Mouse (Mus musculus) embryonic facial prominence, embryonic 10.5 days (tissue): ENCODE measurements around the gene Cxcr6. TPM values are rescaled to one million over a fixed set of nuclear protein-coding genes. Genes with fewer than 3 reads are reported as not detected.
"Not testable (repeated sequence)": the region's sequence is repeated elsewhere in the genome, so short reads cannot be mapped to it uniquely, and the experiment has no call there.

Source experiments
- DNase-seq: peaks from one replicate; pipeline ENCODE4 v3.0.0-alpha.2; 2017; ENCODE audit warnings: low spot score
- H3K27ac ChIP-seq: fragments of 300-500 bp; sonication (generic); replicated peaks from 2 replicates; pipeline ENCODE4 v1.5.1; 2016; ENCODE audit warnings: mild to moderate bottlenecking
- H3K27me3 ChIP-seq: fragments of 300-500 bp; sonication (generic); replicated peaks from 2 replicates; pipeline ENCODE4 v1.6.1; 2016; ENCODE audit warnings: low read depth, mild to moderate bottlenecking; ENCODE audit not compliant: poor library complexity, severe bottlenecking
- H3K36me3 ChIP-seq: fragments of 300-500 bp; sonication (generic); replicated peaks from 2 replicates; pipeline ENCODE4 v1.6.1; 2016; ENCODE audit warnings: mild to moderate bottlenecking, moderate library complexity
- H3K4me1 ChIP-seq: fragments of 300-500 bp; sonication (generic); 2 replicates; pipeline ENCODE4 v1.6.1; 2016
- H3K4me3 ChIP-seq: fragments of 300-500 bp; sonication (generic); 2 replicates; pipeline ENCODE4 v1.5.1; 2016; ENCODE audit warnings: mild to moderate bottlenecking, moderate library complexity
- H3K9me3 ChIP-seq: fragments of 300-500 bp; sonication (generic); 2 replicates; pipeline ENCODE4 v1.6.1; 2016; ENCODE audit warnings: mild to moderate bottlenecking
- WGBS: fragments of 180-500 bp; shearing (Covaris S2); methylation state at CpG from one replicate; pipeline ENCODE4 v1.1.7; 2016; 5-methylcytosine and 5-hydroxymethylcytosine counted together
- polyA plus RNA-seq: library from polyadenylated mRNA; unstranded; fragments of >200 nt; fragmentation: Nextera tagmentation; extraction: Ambion mirVana; gene quantifications from 2 replicates; pipeline ENCODE4 v1.2.1, GENCODE M21; 2016

Cxcr6 gene
- polyA plus RNA-seq, result 0.15 and 0.17 TPM in 2 replicates

GRCm38 (mm10) chr9:123806267-123806666 lies at the start of gene Cxcr6:
Gene Cxcr6 (plus strand): TSS chr9:123806475.
- no peaks in the 10 kb centered on the region for H3K27me3 ChIP-seq
- no peaks in the 10 kb centered on the region for H3K4me1 ChIP-seq
- WGBS, result 89% methylated on average over 5 of the region's 5 CpGs
- no peaks in the 10 kb centered on the region for H3K9me3 ChIP-seq
- H3K36me3 ChIP-seq, result peaks cover 26% of the 10 kb centered on the region
- no peak for DNase-seq
- no peak within 1 kb of the TSS for H3K27ac ChIP-seq
- H3K4me3 ChIP-seq, result no peak within 1 kb of the TSS

GRCm38 (mm10) chr9:123756752-123757151 lies 49.5 kb upstream of the Cxcr6 start:
- no peaks in the 10 kb centered on the region for H3K9me3 ChIP-seq
- no peak overlapping the region for H3K27ac ChIP-seq
- no peak overlapping the region for H3K4me3 ChIP-seq
- 83% methylated on average over 3 of the region's 3 CpGs for WGBS
- no peaks in the 10 kb centered on the region for H3K4me1 ChIP-seq
- no peaks in the 10 kb centered on the region for H3K27me3 ChIP-seq
- H3K36me3 ChIP-seq, result no peaks in the 10 kb centered on the region
- no peak for DNase-seq

GRCm38 (mm10) chr9:123757326-123757725 lies 48.9 kb upstream of the Cxcr6 start:
- no peaks in the 10 kb centered on the region for H3K9me3 ChIP-seq
- no peak overlapping the region for H3K27ac ChIP-seq
- no peak for DNase-seq
- no peak overlapping the region for H3K4me3 ChIP-seq
- no peaks in the 10 kb centered on the region for H3K4me1 ChIP-seq
- 69% methylated on average over 2 of the region's 2 CpGs for WGBS
- no peaks in the 10 kb centered on the region for H3K36me3 ChIP-seq
- H3K27me3 ChIP-seq, result no peaks in the 10 kb centered on the region

- WGBS, result 93% methylated on average over 1 of the region's 1 CpGs
- DNase-seq, result no peak
- H3K27ac ChIP-seq, result no peak overlapping the region
- no peaks in the 10 kb centered on the region for H3K36me3 ChIP-seq
- no peaks in the 10 kb centered on the region for H3K9me3 ChIP-seq
- H3K27me3 ChIP-seq, result no peaks in the 10 kb centered on the region
- no peaks in the 10 kb centered on the region for H3K4me1 ChIP-seq
- H3K4me3 ChIP-seq, result no peak overlapping the region
These were observed 48.1 kb upstream of the Cxcr6 start for GRCm38 (mm10) chr9:123758156-123758555.

- H3K9me3 ChIP-seq, result no peaks in the 10 kb centered on the region
- H3K4me1 ChIP-seq, result no peaks in the 10 kb centered on the region
- H3K36me3 ChIP-seq, result no peaks in the 10 kb centered on the region
- WGBS, result 84% methylated on average over 4 of the region's 4 CpGs
- no peak overlapping the region for H3K27ac ChIP-seq
- no peak for DNase-seq
- H3K27me3 ChIP-seq, result no peaks in the 10 kb centered on the region
- H3K4me3 ChIP-seq, result no peak overlapping the region
These were observed 47.6 kb upstream of the Cxcr6 start for GRCm38 (mm10) chr9:123758645-123759044.

GRCm38 (mm10) chr9:123760806-123761205 lies 45.5 kb upstream of the Cxcr6 start:
- H3K27ac ChIP-seq, result no peak overlapping the region
- no peak overlapping the region for H3K4me3 ChIP-seq
- 83% methylated on average over 3 of the region's 3 CpGs for WGBS
- no peak for DNase-seq
- no peaks in the 10 kb centered on the region for H3K36me3 ChIP-seq
- H3K4me1 ChIP-seq, result no peaks in the 10 kb centered on the region
- no peaks in the 10 kb centered on the region for H3K9me3 ChIP-seq
- H3K27me3 ChIP-seq, result no peaks in the 10 kb centered on the region

- H3K27me3 ChIP-seq, result no peaks in the 10 kb centered on the region
- WGBS, result 85% methylated on average over 4 of the region's 4 CpGs
- H3K36me3 ChIP-seq, result no peaks in the 10 kb centered on the region
- no peak overlapping the region for H3K27ac ChIP-seq
- H3K4me1 ChIP-seq, result no peaks in the 10 kb centered on the region
- H3K4me3 ChIP-seq, result no peak overlapping the region
- no peaks in the 10 kb centered on the region for H3K9me3 ChIP-seq
- DNase-seq, result no peak
These were observed 43.4 kb upstream of the Cxcr6 start for GRCm38 (mm10) chr9:123762886-123763285.

GRCm38 (mm10) chr9:123763771-123764170 lies 42.5 kb upstream of the Cxcr6 start:
- DNase-seq, result no peak
- Histone ChIP-seq H3K27me3 (no peaks in the 10 kb centered on the region), H3K4me3 (no peak overlapping the region), H3K27ac (no peak overlapping the region), H3K36me3 (no peaks in the 10 kb centered on the region), H3K9me3 (no peaks in the 10 kb centered on the region), H3K4me1 (no peaks in the 10 kb centered on the region)
- 80% methylated on average over 3 of the region's 3 CpGs for WGBS

GRCm38 (mm10) chr9:123766996-123767395 lies 39.3 kb upstream of the Cxcr6 start:
- Histone ChIP-seq H3K9me3 (no peaks in the 10 kb centered on the region), H3K36me3 (no peaks in the 10 kb centered on the region), H3K4me1 (no peaks in the 10 kb centered on the region), H3K4me3 (no peak overlapping the region), H3K27ac (no peak overlapping the region), H3K27me3 (no peaks in the 10 kb centered on the region)
- DNase-seq, result no peak
- WGBS, result 85% methylated on average over 3 of the region's 3 CpGs

- H3K36me3 ChIP-seq, result no peaks in the 10 kb centered on the region
- no peak overlapping the region for H3K4me3 ChIP-seq
- no peaks in the 10 kb centered on the region for H3K27me3 ChIP-seq
- no peak overlapping the region for H3K27ac ChIP-seq
- 81% methylated on average over 1 of the region's 1 CpGs for WGBS
- no peak for DNase-seq
- H3K4me1 ChIP-seq, result no peaks in the 10 kb centered on the region
- no peaks in the 10 kb centered on the region for H3K9me3 ChIP-seq
These were observed 37.8 kb upstream of the Cxcr6 start for GRCm38 (mm10) chr9:123768443-123768842.

GRCm38 (mm10) chr9:123769532-123769931 lies 36.7 kb upstream of the Cxcr6 start:
- no peaks in the 10 kb centered on the region for H3K36me3 ChIP-seq
- H3K27me3 ChIP-seq, result no peaks in the 10 kb centered on the region
- H3K27ac ChIP-seq, result no peak overlapping the region
- no peak for DNase-seq
- H3K4me3 ChIP-seq, result no peak overlapping the region
- no peaks in the 10 kb centered on the region for H3K4me1 ChIP-seq
- 73% methylated on average over 6 of the region's 6 CpGs for WGBS
- H3K9me3 ChIP-seq, result no peaks in the 10 kb centered on the region

GRCm38 (mm10) chr9:123773299-123773698 lies 33.0 kb upstream of the Cxcr6 start:
- not testable (repeated sequence) for DNase-seq, H3K4me3 ChIP-seq, H3K4me1 ChIP-seq, H3K9me3 ChIP-seq, H3K27ac ChIP-seq, H3K27me3 ChIP-seq, H3K36me3 ChIP-seq
- WGBS, result 39% methylated on average over 2 of the region's 2 CpGs

- H3K27ac ChIP-seq, result no peak overlapping the region
- no peaks in the 10 kb centered on the region for H3K4me1 ChIP-seq
- DNase-seq, result no peak
- H3K4me3 ChIP-seq, result no peak overlapping the region
- peaks cover 2% of the 10 kb centered on the region; the same call in 1 of the 2 replicates for H3K9me3 ChIP-seq
- WGBS, result 88% methylated on average over 4 of the region's 4 CpGs
- H3K27me3 ChIP-seq, result no peaks in the 10 kb centered on the region
- peaks cover 57% of the 10 kb centered on the region for H3K36me3 ChIP-seq
These were observed 17.3 kb upstream of the Cxcr6 start for GRCm38 (mm10) chr9:123788855-123789529.
